Mouse (Mus musculus): ENCODE measurements around the gene Spata31d1b.
"Not testable (repeated sequence)": the region's sequence is repeated elsewhere in the genome, so short reads cannot be mapped to it uniquely, and the experiment has no call there.

The Spata31d1b gene

GRCm38 (mm10) chr13:59694008-59694407 is 18.1 kb upstream of the Spata31d1b start, which contains the start of gene 4921517D22Rik:
Gene 4921517D22Rik, minus strand, starts transcription at chr13:59694108.
- DNase-seq (ENCODE audit: low read depth, low spot score) = no peak

GRCm38 (mm10) chr13:59695781-59696180 is 16.3 kb upstream of the Spata31d1b start:
- no peak for DNase-seq (ENCODE audit: low read depth, low spot score)

GRCm38 (mm10) chr13:59699131-59699530 is 13.0 kb upstream of the Spata31d1b start:
- DNase-seq (ENCODE audit: low read depth, low spot score) = no peak

GRCm38 (mm10) chr13:59700137-59700536 is 11.9 kb upstream of the Spata31d1b start:
- DNase-seq (ENCODE audit: low read depth, low spot score) = not testable (repeated sequence)

- DNase-seq (ENCODE audit: low read depth, low spot score) = no peak
Observed at GRCm38 (mm10) chr13:59703514-59703913, 8.6 kb upstream of the Spata31d1b start.

GRCm38 (mm10) chr13:59704562-59704961 is 7.5 kb upstream of the Spata31d1b start:
- DNase-seq (ENCODE audit: low read depth, low spot score) = no peak

- no peak for DNase-seq (ENCODE audit: low read depth, low spot score)
Observed at GRCm38 (mm10) chr13:59710230-59710629, 1.9 kb upstream of the Spata31d1b start, which contains the start of gene Spata31d1a. Gene Spata31d1a, minus strand, starts transcription at chr13:59710330.

GRCm38 (mm10) chr13:59713710-59714109 is 1.6 kb downstream of the Spata31d1b start:
- DNase-seq (ENCODE audit: low read depth, low spot score) = no peak

GRCm38 (mm10) chr13:59718857-59719440 is 6.9 kb downstream of the Spata31d1b start:
- not testable (repeated sequence) for DNase-seq (ENCODE audit: low read depth, low spot score)

GRCm38 (mm10) chr13:59719475-59719874 is 7.4 kb downstream of the Spata31d1b start:
- DNase-seq (ENCODE audit: low read depth, low spot score) = no peak

- DNase-seq (ENCODE audit: low read depth, low spot score) = not testable (repeated sequence)
Observed at GRCm38 (mm10) chr13:59722089-59722488, 10.0 kb downstream of the Spata31d1b start.

- no peak for DNase-seq (ENCODE audit: low read depth, low spot score)
Observed at GRCm38 (mm10) chr13:59726139-59726867, 14.2 kb downstream of the Spata31d1b start.

GRCm38 (mm10) chr13:59728378-59729093 is 16.5 kb downstream of the Spata31d1b start:
- peak; percentile 79 for DNase-seq (ENCODE audit: low read depth, low spot score)

GRCm38 (mm10) chr13:59731652-59732051 is 19.6 kb downstream of the Spata31d1b start, which contains the start of gene Spata31d1d:
Gene Spata31d1d, minus strand, starts transcription at chr13:59731752.
- no peak for DNase-seq (ENCODE audit: low read depth, low spot score)

- DNase-seq (ENCODE audit: low read depth, low spot score) = no peak
Observed at GRCm38 (mm10) chr13:59733936-59734335, 21.9 kb downstream of the Spata31d1b start.

- not testable (repeated sequence) for DNase-seq (ENCODE audit: low read depth, low spot score)
Observed at GRCm38 (mm10) chr13:59734347-59734746, 22.3 kb downstream of the Spata31d1b start.

- DNase-seq (ENCODE audit: low read depth, low spot score) = peak; percentile 34
Observed at GRCm38 (mm10) chr13:59735190-59735589, 23.1 kb downstream of the Spata31d1b start.

- DNase-seq (ENCODE audit: low read depth, low spot score) = no peak
Observed at GRCm38 (mm10) chr13:59738455-59738854, 26.4 kb downstream of the Spata31d1b start.

- DNase-seq (ENCODE audit: low read depth, low spot score) = no peak
Observed at GRCm38 (mm10) chr13:59739397-59739796, 27.3 kb downstream of the Spata31d1b start.

- DNase-seq (ENCODE audit: low read depth, low spot score) = no peak
Observed at GRCm38 (mm10) chr13:59741096-59741495, 29.0 kb downstream of the Spata31d1b start.

- DNase-seq (ENCODE audit: low read depth, low spot score) = no peak
Observed at GRCm38 (mm10) chr13:59741697-59742096, 29.6 kb downstream of the Spata31d1b start.

- DNase-seq (ENCODE audit: low read depth, low spot score) = no peak
Observed at GRCm38 (mm10) chr13:59745462-59745861, 33.4 kb downstream of the Spata31d1b start.
